Mouse (Mus musculus): ENCODE data around the gene Rack1. TPM values are rescaled to one million over a fixed set of nuclear protein-coding genes. Genes with fewer than 3 reads are reported as not detected.
"Not testable (repeated sequence)": the region's sequence is repeated elsewhere in the genome, so short reads cannot be mapped to it uniquely, and the experiment has no call there.

Gene Rack1
- polyA plus RNA-seq, 1 experiment from 2014 or later, result 434 TPM

DNA sequence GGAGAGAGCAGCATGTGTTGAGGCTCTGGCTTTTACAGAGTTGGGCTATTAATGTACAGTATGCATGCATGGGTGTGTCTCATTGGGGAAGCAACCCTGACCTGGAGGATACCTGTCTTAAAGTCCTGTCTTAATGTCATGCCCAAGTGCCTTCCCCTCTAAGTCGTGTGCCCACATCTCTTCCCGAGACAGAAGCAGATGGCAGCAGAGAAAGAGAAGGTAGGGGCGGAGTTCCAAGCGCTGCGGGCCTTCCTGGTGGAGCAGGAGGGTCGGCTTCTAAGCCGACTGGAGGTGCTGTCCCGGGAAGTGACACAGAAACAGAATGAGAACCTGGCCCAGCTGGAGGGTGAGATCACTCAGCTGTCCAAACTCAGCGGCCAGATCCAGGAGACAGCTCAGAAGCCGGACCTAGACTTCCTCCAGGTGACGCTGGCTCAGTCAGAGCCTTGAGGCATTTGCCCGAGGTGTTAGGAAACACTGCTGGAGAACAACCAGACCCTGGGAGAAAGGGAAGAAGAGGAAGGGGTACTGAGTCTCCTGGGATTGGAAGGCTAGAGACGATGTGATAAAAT, 45.2 kb downstream of the Rack1 start:
- whole genome bisulfite sequencing, result 21% methylated on average over 13 of the region's 13 CpGs
- no peak overlapping the region for H3K9ac ChIP-seq (replicated peaks; ENCODE audit: low read depth)
- H3K27ac ChIP-seq (ENCODE audit: low read length), result no peak overlapping the region
- H3K9me3 ChIP-seq (ENCODE audit: low read length), result no peaks in the 10 kb centered on the region
- H3K4me3 ChIP-seq (ENCODE audit: low read depth, low read length), result no peak overlapping the region
- no peaks in the 10 kb centered on the region for H3K4me1 ChIP-seq (ENCODE audit: insufficient read depth, low read depth, low read length)
- no peaks in the 10 kb centered on the region for H3K36me3 ChIP-seq (ENCODE audit: insufficient read depth, low read length)
- no peak for TF ChIP-seq CTCF (IDR thresholded peaks at IDR 0.05)
- no peak for TF ChIP-seq EP300 (IDR thresholded peaks at IDR 0.05)
- DNase-seq (ENCODE audit: low spot score), result no peak
- no peak overlapping the region for H3K4me2 ChIP-seq (replicated peaks; ENCODE audit: low read depth, low read length)
- ATAC-seq, result no peak
- H3K27me3 ChIP-seq (replicated peaks; ENCODE audit: insufficient read depth, low read length), result no peaks in the 10 kb centered on the region

DNA sequence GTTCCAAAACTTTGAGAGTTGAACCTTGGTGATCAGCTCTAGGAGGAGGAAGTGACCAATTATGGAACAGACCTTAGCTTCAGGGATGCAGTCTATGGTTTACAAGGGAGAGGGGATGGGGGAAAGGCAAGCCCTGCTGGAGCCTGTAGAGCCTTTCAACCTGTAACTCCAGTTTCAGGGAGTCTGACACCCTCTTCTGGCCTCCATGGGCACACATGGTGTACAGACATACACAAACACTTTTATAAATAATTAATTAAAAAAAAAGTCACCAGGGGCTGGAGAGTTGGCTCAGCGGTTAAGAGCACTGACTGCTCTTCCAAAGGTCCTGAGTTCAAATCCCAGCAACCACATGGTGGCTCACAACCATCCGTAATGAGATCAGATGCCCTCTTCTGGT, 46.2 kb downstream of the Rack1 start:
- not testable (repeated sequence) for H3K9ac ChIP-seq (replicated peaks; ENCODE audit: low read depth); H3K4me2 ChIP-seq (replicated peaks; ENCODE audit: low read depth, low read length); H3K27ac ChIP-seq (ENCODE audit: low read length); H3K27me3 ChIP-seq (replicated peaks; ENCODE audit: insufficient read depth, low read length); H3K4me1 ChIP-seq (ENCODE audit: insufficient read depth, low read depth, low read length); H3K36me3 ChIP-seq (ENCODE audit: insufficient read depth, low read length); H3K4me3 ChIP-seq (ENCODE audit: low read depth, low read length); H3K9me3 ChIP-seq (ENCODE audit: low read length); ATAC-seq; DNase-seq (ENCODE audit: low spot score)
- 80% methylated on average over 2 of the region's 2 CpGs for WGBS
- TF ChIP-seq CTCF (IDR thresholded peaks at IDR 0.05), result peak; percentile 4; the same call in 1 of the 2 replicates

DNA sequence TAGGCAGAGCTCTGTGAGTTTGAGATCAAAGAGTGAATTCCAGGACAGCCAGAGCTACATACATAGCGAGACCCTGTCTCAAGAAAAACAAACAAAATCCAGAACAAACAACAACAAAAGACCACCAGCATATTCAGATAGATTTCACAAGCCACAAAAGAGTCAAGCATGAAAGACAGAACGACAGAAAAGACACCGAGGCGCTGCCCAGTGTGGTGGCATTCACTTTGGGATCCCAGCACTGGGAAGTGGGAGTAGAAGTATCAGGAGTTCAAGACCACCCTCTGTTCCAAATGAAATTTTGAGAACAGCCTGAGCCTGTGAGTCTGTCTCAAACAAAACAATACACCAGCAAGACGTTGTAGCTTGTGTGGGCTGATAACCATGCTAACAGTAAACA, 46.7 kb downstream of the Rack1 start:
- DNase-seq (ENCODE audit: low spot score) (no peak), ATAC-seq (no peak)
- Histone ChIP-seq H3K4me2 (replicated peaks; ENCODE audit: low read depth, low read length) (no peak overlapping the region), H3K27me3 (replicated peaks; ENCODE audit: insufficient read depth, low read length) (no peaks in the 10 kb centered on the region), H3K36me3 (ENCODE audit: insufficient read depth, low read length) (no peaks in the 10 kb centered on the region), H3K27ac (ENCODE audit: low read length) (no peak overlapping the region), H3K4me1 (ENCODE audit: insufficient read depth, low read depth, low read length) (no peaks in the 10 kb centered on the region), H3K9me3 (ENCODE audit: low read length) (no peaks in the 10 kb centered on the region), H3K9ac (replicated peaks; ENCODE audit: low read depth) (no peak overlapping the region), H3K4me3 (ENCODE audit: low read depth, low read length) (no peak overlapping the region)
- 68% methylated on average over 5 of the region's 5 CpGs for WGBS
- no peak for TF ChIP-seq CTCF (IDR thresholded peaks at IDR 0.05)
- no peak for TF ChIP-seq EP300 (IDR thresholded peaks at IDR 0.05)

DNA sequence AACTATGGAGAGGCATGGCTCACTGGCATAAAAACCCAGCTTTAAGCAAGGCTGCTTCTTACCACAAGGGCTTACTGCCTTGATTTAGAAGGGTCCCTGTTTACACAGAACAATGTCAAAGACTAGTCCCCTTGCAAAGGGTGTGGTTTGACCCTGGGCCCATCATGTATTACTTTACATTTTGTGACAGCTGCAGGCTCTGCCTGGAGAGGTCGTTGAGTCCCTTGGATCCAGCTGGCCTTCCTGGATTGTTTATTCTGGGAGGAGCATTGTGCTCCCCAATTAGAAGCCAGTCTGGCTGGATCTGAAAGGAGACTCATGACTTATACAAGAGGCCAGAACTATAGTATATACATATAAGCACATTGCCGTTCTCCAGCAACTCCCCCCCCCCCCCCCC, 50.1 kb downstream of the Rack1 start:
- Histone ChIP-seq H3K9me3 (ENCODE audit: low read length) (no peaks in the 10 kb centered on the region), H3K27me3 (replicated peaks; ENCODE audit: insufficient read depth, low read length) (no peaks in the 10 kb centered on the region), H3K9ac (replicated peaks; ENCODE audit: low read depth) (no peak overlapping the region), H3K4me1 (ENCODE audit: insufficient read depth, low read depth, low read length) (0 out of 2 replicates have a peak, but pooled peaks cover 5% of the 10 kb centered on the region), H3K4me2 (replicated peaks; ENCODE audit: low read depth, low read length) (no peak overlapping the region; the same call in 1 of the 2 replicates), H3K36me3 (ENCODE audit: insufficient read depth, low read length) (no peaks in the 10 kb centered on the region), H3K27ac (ENCODE audit: low read length) (no peak overlapping the region), H3K4me3 (ENCODE audit: low read depth, low read length) (no peak overlapping the region)
- ATAC-seq (no peak), DNase-seq (ENCODE audit: low spot score) (no peak)
- TF ChIP-seq EP300 (IDR thresholded peaks at IDR 0.05), result no peak
- no peak for TF ChIP-seq CTCF (IDR thresholded peaks at IDR 0.05)
- 23% methylated on average over 2 of the region's 2 CpGs for WGBS

DNA sequence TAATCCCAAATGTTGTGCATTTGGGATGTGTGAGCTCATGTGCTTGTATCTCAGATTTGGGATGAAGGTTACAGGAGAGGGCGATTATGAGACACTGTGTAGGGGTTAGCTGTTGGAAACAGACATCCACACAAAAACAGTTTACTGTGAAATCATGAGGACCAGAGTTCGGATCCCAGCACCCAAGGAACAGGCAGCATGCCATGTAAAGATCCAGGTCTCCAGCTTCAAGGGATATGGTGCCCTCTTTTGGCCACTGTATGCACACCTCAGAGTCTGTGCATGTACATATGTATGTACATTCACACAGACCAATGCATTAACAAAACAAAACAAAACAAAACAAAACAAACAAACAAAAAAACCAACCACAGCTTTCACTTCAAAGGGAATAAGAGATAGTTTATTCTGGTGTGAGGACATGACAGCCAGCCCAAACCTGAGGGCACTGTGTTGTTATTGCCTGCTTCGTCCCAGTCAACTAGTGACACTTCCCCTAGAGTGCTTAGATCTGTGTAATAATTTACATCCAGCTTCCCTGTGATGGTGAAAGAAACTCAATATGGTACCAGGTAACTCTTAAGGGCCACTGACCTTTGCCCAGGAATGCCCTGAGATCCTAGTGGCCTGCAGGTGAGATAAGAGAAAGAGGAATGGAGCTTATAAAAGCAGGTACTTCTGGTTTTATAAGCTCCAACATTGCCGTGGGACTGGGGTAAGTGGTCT, 51.3 kb downstream of the Rack1 start:
- H3K27me3 ChIP-seq (replicated peaks; ENCODE audit: insufficient read depth, low read length), result no peaks in the 10 kb centered on the region
- ATAC-seq, result no peak
- H3K9me3 ChIP-seq (ENCODE audit: low read length), result no peaks in the 10 kb centered on the region
- no peak overlapping the region for H3K4me2 ChIP-seq (replicated peaks; ENCODE audit: low read depth, low read length)
- no peak for TF ChIP-seq EP300 (IDR thresholded peaks at IDR 0.05)
- peak; percentile 50 for TF ChIP-seq CTCF (IDR thresholded peaks at IDR 0.05)
- 81% methylated on average over 4 of the region's 4 CpGs for WGBS
- no peak overlapping the region for H3K27ac ChIP-seq (ENCODE audit: low read length)
- no peaks in the 10 kb centered on the region for H3K36me3 ChIP-seq (ENCODE audit: insufficient read depth, low read length)
- no peak overlapping the region for H3K4me3 ChIP-seq (ENCODE audit: low read depth, low read length)
- DNase-seq (ENCODE audit: low spot score), result no peak
- H3K4me1 ChIP-seq (ENCODE audit: insufficient read depth, low read depth, low read length), result 0 out of 2 replicates have a peak, but pooled peaks cover 5% of the 10 kb centered on the region
- H3K9ac ChIP-seq (replicated peaks; ENCODE audit: low read depth), result no peak overlapping the region

DNA sequence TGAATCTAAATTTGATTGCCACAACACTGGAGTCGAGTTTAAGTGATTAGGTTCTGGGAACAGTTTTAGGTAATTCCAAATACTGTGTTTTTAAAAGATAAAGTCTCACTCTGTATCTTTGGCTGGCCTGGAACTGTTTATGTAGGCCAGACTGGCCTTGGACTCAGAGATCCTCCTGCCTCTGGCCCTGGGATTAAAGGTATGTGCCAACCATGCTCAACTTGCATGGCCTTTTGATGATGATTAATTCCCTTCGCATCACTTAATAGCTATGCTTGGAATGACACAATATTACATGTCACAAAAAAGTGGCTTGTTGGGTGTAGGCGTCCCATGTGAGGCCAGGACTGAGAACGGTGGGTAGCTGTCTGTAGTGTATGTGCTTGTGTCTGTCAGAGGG, 52.1 kb downstream of the Rack1 start:
- DNase-seq (ENCODE audit: low spot score) (no peak), ATAC-seq (no peak)
- Histone ChIP-seq H3K27me3 (replicated peaks; ENCODE audit: insufficient read depth, low read length) (no peaks in the 10 kb centered on the region), H3K36me3 (ENCODE audit: insufficient read depth, low read length) (no peaks in the 10 kb centered on the region), H3K27ac (ENCODE audit: low read length) (no peak overlapping the region), H3K4me2 (replicated peaks; ENCODE audit: low read depth, low read length) (no peak overlapping the region), H3K4me1 (ENCODE audit: insufficient read depth, low read depth, low read length) (0 out of 2 replicates have a peak, but pooled peaks cover 5% of the 10 kb centered on the region), H3K9me3 (ENCODE audit: low read length) (no peaks in the 10 kb centered on the region), H3K4me3 (ENCODE audit: low read depth, low read length) (no peak overlapping the region), H3K9ac (replicated peaks; ENCODE audit: low read depth) (no peak overlapping the region)
- no peak for TF ChIP-seq EP300 (IDR thresholded peaks at IDR 0.05)
- no peak for TF ChIP-seq CTCF (IDR thresholded peaks at IDR 0.05)
- WGBS, result 79% methylated on average over 4 of the region's 4 CpGs

Data from lung, postnatal 0 days (tissue).